Mouse (Mus musculus) lung, adult 18-20 months (tissue): ENCODE results near the gene Igf1r.
A peak's percentile ranks its signal among the peaks of the same experiment; 100 is the strongest.

Experiments used
- DNase-seq, 2 experiments: peaks; one replicate each; pipeline ENCODE4 v3.0.0; 2022; ENCODE audit warnings: mixed read lengths in 2 of 2

Igf1r gene

GRCm38 (mm10) chr7:68088825-68089224, 136.2 kb downstream of the Igf1r start:
- no peak for DNase-seq

DNA sequence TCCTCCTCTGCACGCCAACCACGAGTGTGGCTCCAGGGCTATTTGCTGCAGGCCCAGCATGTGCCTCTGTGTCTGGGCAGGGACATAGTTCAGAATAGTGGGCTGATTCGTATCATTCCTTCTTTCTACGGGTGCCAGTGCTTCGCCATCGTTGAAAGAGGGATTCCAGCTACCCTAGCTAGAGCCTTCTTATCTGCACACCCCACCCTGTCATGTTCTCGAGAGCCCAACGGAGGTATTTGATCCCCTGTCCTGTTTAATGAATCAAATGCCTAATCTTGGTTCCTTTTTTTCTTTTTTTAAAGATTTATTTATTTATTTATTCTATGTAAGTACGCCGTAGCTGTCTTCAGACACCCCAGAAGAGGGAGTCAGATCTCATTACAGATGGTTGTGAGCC, 137.1 kb downstream of the Igf1r start:
- DNase-seq, result no peak

- no peak for DNase-seq
Measured at GRCm38 (mm10) chr7:68090576-68090975, 137.9 kb downstream of the Igf1r start.

- DNase-seq, result no peak
Measured at GRCm38 (mm10) chr7:68092304-68092978, 139.8 kb downstream of the Igf1r start.

DNA sequence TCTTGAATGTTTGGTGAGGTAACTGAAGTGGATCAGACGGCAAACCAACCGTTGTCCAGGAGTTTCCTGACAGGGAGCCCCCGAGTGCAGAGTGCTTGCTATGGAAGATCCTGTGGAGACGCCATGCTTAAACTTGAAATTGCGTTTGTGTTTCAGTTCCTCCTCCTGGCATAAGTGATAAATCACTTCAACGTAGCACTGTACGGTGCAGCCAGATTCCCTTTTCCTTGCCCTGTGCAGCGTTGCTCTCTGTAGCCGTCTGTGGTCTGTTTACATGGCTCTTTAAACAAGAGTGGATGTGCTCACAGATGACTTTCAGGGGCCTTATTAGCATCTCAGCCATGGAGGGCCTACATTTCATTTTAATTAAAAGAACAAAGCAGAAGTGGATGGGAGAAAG, 141.2 kb downstream of the Igf1r start:
- DNase-seq, result no peak

- no peak for DNase-seq
Measured at GRCm38 (mm10) chr7:68095574-68095973, 142.9 kb downstream of the Igf1r start.

GRCm38 (mm10) chr7:68096411-68096810, 143.8 kb downstream of the Igf1r start:
- DNase-seq, result no peak

- no peak for DNase-seq
Measured at GRCm38 (mm10) chr7:68097081-68097836, 144.6 kb downstream of the Igf1r start.

- no peak for DNase-seq
Measured at GRCm38 (mm10) chr7:68098098-68098497, 145.5 kb downstream of the Igf1r start.

DNA sequence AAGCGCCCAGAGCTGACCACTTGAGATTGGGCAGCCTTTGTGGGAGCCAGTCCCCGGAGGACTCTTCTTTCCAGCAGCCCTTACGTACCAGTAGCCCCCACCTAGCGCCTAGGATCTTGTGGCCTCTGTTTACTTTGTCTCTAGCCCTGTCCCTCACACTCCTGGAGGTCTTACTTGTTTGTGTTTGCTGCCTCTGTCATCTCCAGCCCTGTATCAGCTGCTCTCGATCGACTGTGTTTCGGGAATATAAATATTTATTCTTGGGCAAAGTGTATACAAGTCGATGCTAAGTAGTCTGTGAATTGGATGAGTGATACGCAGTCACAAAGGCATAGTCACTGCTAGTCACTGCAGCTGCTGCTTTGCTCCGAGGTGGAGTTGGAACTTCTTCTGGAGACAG, 147.8 kb downstream of the Igf1r start:
- DNase-seq, result peak in 1 of 2 experiments; percentile 35

DNA sequence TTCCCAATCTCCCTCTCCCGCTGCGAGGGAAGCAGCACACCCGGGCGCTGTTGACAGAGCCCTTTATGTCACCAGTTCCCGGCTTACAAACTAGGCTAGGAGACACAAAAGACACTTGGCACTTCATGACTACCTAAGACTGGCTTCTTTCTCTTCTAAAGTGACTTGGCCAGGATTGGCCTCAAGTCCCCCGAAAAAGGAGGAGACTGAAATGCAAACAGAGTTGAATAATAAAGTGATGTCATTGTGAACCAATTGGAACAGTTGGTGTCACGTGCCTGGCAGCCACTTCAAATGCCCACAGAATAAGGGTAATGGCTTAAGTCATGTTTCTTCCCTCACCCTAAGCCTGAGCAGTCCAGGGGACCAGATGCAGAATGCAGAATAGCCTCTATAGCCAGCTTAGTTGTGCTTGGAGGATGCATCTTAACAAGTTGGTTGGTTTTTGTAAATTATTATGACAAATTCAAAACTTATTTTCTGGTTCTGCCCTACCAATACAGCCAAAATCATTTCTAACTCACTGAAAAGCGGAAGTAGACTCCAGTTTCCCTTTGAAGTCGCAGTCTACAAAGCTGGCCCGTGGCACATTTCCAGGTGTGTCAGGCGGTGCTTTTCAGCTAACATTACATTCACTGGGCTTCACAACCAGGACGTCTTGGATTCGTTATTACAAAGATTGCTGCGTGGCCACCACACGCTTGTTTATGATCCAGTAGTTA, 150.0 kb downstream of the Igf1r start:
- peak in 1 of 2 experiments; percentile 56 for DNase-seq

- no peak for DNase-seq
Measured at GRCm38 (mm10) chr7:68103178-68103530, 150.5 kb downstream of the Igf1r start.

DNA sequence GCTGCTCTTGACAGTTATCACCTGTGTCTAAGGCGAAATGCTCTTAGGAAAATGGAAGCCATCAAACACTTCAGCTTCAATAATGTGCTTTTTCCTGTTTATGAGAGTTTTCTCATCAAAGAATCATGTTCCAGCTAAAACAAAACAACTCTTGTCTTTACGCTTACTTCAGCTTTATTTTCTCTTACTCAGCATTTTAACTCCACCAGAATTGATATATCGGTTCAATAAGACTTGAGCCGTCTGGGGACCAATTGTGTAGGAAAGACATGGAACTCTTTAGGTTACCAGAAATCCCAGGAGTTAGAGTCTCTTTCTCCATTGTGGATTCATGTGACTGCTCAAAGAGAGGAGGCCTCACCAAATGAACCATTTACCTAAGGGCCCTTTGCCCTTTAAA, 158.9 kb downstream of the Igf1r start:
- DNase-seq, result no peak

- DNase-seq, result no peak
Measured at GRCm38 (mm10) chr7:68112582-68112981, 160.0 kb downstream of the Igf1r start.

GRCm38 (mm10) chr7:68114364-68114763, 161.7 kb downstream of the Igf1r start:
- DNase-seq, result no peak

GRCm38 (mm10) chr7:68114983-68115715, 162.5 kb downstream of the Igf1r start:
- DNase-seq, result no peak

GRCm38 (mm10) chr7:68117567-68117966, 164.9 kb downstream of the Igf1r start:
- no peak for DNase-seq

- DNase-seq, result no peak
Measured at GRCm38 (mm10) chr7:68117981-68118380, 165.4 kb downstream of the Igf1r start.

DNA sequence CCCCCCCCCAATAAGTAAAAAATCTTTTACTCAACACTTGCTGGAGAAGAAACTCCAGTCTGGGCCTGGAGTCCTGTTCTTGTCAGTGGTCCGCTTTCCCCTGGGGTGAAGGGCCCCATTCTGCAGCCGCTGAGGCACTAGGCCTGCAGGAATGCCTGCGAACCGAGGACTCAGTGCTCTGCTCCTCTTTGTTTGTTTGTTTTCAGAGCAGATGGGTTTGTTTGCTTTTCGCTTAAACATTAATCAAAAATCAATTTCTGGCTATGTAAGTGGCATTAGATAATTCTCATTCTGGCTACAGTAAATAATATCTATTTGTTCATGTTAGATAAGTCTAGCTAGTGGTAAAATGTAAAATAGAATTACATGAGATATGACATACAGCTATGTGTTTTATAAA, 167.0 kb downstream of the Igf1r start:
- DNase-seq, result no peak

DNA sequence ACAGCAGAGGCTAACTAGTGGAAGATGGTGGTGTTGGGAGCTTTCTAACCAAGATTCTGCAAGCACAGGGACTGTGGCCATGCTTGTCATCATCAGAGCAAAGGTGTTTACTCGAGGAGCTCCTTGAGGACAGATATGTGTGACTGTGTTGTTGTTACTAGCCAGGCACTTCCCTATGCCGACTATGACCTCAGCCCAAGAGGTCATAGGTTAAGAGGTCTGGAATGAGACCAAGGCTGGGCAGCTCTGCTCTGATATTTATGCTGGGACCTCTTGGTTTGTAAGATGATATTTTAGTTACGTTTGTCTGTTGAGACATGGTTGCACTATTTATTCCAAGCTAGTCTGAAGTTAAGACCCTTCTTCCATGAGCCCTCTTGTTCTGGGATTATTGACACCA, 169.8 kb downstream of the Igf1r start:
- no peak for DNase-seq

DNA sequence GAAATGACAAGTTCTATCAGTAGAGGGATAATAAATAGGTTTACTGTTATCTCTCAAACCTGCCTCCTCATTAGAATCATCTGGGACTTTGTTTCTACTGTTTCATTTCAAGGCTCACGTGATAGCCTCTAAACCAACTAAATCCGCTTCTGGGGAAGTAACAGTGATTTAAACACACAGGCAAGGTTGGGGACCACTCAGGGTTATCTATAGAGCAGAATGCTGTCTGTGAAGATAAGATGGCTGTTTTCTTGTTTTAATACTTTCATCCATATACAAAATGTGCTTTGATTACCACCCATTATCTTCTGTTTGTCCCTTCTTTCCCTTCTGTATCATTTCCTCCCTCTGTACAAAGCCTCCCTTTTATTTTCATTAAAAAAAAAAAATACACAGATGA, 172.7 kb downstream of the Igf1r start:
- DNase-seq, result no peak

DNA sequence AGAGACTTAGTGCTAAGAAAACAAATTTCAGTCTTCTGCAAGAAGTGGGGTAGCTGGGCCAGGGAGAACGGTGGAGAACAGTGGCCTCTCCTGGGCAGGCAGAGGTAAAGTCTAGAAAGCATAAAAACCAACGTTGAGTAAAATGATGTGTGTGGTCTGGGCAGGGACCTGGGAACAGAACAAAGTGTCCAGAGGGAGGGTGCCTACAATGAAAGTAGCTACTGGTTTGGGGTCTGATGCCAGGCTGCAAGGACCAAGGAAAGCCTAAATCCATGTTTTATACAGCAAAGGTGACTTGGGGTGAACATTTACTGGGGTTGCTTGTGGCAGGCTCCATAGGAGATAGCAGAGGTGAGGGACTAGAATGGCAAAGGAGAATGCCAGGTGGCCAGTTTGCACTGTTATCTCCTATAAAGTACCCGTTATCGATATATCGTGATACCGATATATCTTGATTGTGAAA, 175.2 kb downstream of the Igf1r start:
- peak; percentile 36 to 56 for DNase-seq

DNA sequence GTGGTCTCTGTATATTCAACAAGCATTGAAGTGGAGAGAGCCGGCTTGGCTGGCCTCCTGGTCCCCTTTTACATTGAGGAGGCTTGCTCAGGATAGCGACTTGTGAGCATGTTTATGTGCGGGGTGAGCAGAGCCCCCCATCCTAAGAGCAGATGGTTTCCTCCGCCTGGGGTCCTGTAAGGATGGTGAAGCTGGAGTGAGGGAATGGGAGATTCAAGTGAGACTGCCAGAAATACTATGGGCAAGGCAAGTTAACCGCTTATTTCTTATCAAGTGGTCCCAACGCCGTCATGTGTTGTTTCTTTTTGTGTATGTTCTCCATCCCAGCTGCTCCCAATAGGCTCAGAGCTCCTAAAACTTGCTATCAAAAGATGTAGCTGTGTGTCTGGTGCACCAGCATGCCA, 175.6 kb downstream of the Igf1r start:
- no peak for DNase-seq
